Mouse (Mus musculus) urinary bladder, postnatal 10 days (tissue): ENCODE data around the gene Dbndd2.

ENCODE experiments used
- DNase-seq: peaks from one replicate; pipeline ENCODE4 v3.0.0; 2022; ENCODE audit warnings: low spot score

Gene Dbndd2

GRCm38 (mm10) chr2:164500511-164500910 is 14.6 kb downstream of the Dbndd2 start:
- no peak for DNase-seq

GRCm38 (mm10) chr2:164504919-164505318 is 19.0 kb downstream of the Dbndd2 start:
- DNase-seq = no peak

GRCm38 (mm10) chr2:164505619-164506347 is 19.9 kb downstream of the Dbndd2 start:
- no peak for DNase-seq

GRCm38 (mm10) chr2:164507811-164508210 is 21.9 kb downstream of the Dbndd2 start:
- no peak for DNase-seq

GRCm38 (mm10) chr2:164510621-164511190 is 24.8 kb downstream of the Dbndd2 start:
- no peak for DNase-seq

GRCm38 (mm10) chr2:164512121-164512909 is 26.4 kb downstream of the Dbndd2 start:
- no peak for DNase-seq

- no peak for DNase-seq
Observed at GRCm38 (mm10) chr2:164513389-164513788, 27.5 kb downstream of the Dbndd2 start.

- DNase-seq = no peak
Observed at GRCm38 (mm10) chr2:164514916-164515315, 29.0 kb downstream of the Dbndd2 start.

GRCm38 (mm10) chr2:164515897-164516296 is 30.0 kb downstream of the Dbndd2 start:
- DNase-seq = no peak

- no peak for DNase-seq
Observed at GRCm38 (mm10) chr2:164516592-164516991, 30.7 kb downstream of the Dbndd2 start.

- no peak for DNase-seq
Observed at GRCm38 (mm10) chr2:164517485-164518221, 31.7 kb downstream of the Dbndd2 start.

GRCm38 (mm10) chr2:164518266-164519170 is 32.6 kb downstream of the Dbndd2 start:
- DNase-seq = no peak

GRCm38 (mm10) chr2:164519171-164519526 is 33.2 kb downstream of the Dbndd2 start:
- DNase-seq = no peak

- DNase-seq = no peak
Observed at GRCm38 (mm10) chr2:164520782-164521181, 34.9 kb downstream of the Dbndd2 start.

GRCm38 (mm10) chr2:164521841-164522240 is 35.9 kb downstream of the Dbndd2 start:
- DNase-seq = no peak

- no peak for DNase-seq
Observed at GRCm38 (mm10) chr2:164522280-164522679, 36.4 kb downstream of the Dbndd2 start.

- no peak for DNase-seq
Observed at GRCm38 (mm10) chr2:164523301-164523773, 37.4 kb downstream of the Dbndd2 start.

- no peak for DNase-seq
Observed at GRCm38 (mm10) chr2:164528557-164528956, 42.7 kb downstream of the Dbndd2 start.

- DNase-seq = no peak
Observed at GRCm38 (mm10) chr2:164531169-164531568, 45.3 kb downstream of the Dbndd2 start.

GRCm38 (mm10) chr2:164534315-164534714 is 48.4 kb downstream of the Dbndd2 start:
- no peak for DNase-seq

GRCm38 (mm10) chr2:164537003-164537402 is 51.1 kb downstream of the Dbndd2 start:
- DNase-seq = no peak
